Mouse (Mus musculus) frontal cortex, adult 2 months (tissue): ENCODE measurements around the gene BC049352. TPM values are rescaled to one million over a fixed set of nuclear protein-coding genes. Genes with fewer than 3 reads are reported as not detected.

ENCODE experiments used
- DNase-seq, 2 experiments: peaks; one replicate each; pipeline ENCODE4 v3.0.0; 2022; ENCODE audit warnings: low spot score in 1 of 2; ENCODE audit errors: extremely low spot score in 1 of 2
- polyA plus RNA-seq: library from polyadenylated mRNA; depleted of rRNA; stranded (reverse); fragments of >200 nt; gene quantifications from 2 replicates; pipeline ENCODE4 v1.2.3, GENCODE M21; 2012; rRNA removed

The BC049352 gene
- polyA plus RNA-seq: 2.8 and 3.1 TPM in 2 replicates

DNA sequence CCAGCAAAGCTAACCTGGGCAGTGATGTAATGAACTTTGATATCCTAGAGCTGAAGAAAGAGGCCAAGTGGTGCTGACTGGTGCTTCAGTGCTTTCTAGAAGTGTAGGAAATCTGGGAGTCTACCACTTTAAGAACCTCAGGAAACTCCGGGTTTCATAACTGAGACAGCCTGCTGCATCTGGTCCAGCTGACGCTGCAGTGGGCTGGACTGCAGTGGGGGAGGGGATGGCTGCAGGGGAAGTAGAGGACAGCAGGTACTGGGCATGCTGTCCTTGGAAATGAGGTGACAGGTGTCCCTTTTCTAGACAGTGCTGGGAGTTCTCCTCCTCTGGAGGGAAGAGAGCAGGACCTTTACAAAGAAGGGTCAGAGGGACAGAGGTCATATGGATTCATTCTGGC lies at the start of gene BC049352:
BC049352 (plus strand) TSS at position 238 of the 400 bp plus-strand sequence.
- DNase-seq: peak in 1 of 2 experiments; percentile 49

DNA sequence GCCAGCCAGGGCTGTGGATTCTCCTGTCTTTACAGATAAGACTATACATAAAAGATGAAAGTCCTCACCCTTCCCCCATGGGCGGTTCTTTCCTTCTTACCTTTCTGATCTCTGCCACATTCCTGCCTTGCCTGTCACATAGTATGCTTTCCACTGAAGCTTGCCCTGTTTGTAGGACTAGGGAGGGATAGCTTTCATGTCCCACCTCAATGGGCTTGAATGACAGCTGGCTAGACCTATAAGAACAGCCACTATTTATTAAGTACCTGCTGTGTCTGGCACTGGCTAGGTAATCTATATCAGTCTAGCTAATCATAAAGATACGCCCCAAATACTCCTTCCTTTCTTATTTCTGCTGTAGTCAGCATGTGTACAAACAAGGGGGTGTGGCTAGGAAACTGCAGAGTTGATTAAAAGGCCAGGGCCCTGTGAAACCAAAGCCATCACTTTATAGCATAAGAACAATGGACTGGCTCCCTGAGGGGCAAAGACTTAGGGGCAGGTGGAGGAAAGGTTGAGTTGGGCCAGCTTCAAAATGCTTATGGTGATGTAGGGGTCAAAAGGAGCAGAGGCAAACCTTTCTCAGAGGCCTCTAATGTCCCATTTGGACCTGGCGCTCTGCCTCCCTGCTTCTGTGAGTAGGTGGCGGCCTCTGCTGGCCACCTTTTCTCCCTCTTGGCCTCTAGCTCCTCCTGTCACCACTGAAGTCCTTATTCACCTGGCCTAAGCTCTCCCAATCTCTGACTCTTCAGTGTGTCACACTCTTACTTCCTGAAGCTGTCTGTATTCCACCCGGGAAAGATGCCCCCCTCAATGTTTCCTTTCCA lies 48.1 kb upstream of the BC049352 start:
- no peak for DNase-seq

DNA sequence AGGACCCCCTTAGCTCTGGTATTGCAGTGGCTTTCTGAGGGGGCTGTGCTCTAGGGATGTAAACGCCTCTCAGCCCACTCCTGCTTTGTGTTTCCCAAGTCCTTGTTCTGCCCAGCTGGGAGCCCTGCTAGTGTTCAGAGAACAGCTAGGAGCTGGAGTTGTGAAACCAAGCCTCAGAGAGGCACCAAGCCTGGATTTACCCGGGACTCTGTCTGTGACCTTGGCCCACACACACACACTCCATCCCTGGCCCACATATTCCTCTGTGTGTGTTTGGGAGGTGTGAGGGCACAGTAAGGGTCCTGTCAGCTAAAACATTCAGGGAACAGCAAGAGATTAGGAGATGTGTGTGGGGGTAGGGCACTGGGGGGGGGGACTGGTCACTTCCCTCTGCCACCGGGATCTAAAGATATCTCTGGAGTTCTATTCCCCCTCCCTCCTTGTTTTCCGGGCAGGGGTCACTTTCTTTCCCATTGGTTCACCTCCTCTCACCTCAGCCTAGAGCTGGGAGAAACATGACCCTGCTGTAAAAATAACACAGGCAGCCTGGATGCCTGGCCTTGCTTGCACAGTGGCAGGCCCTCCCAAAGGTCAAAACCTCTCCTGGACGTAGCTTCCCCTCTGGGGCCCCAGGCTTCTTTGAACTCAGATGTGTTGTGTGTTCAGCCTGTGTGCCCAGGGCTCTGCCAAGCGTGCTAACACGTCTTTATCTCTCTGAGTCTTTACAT lies 45.2 kb upstream of the BC049352 start:
- DNase-seq: no peak

DNA sequence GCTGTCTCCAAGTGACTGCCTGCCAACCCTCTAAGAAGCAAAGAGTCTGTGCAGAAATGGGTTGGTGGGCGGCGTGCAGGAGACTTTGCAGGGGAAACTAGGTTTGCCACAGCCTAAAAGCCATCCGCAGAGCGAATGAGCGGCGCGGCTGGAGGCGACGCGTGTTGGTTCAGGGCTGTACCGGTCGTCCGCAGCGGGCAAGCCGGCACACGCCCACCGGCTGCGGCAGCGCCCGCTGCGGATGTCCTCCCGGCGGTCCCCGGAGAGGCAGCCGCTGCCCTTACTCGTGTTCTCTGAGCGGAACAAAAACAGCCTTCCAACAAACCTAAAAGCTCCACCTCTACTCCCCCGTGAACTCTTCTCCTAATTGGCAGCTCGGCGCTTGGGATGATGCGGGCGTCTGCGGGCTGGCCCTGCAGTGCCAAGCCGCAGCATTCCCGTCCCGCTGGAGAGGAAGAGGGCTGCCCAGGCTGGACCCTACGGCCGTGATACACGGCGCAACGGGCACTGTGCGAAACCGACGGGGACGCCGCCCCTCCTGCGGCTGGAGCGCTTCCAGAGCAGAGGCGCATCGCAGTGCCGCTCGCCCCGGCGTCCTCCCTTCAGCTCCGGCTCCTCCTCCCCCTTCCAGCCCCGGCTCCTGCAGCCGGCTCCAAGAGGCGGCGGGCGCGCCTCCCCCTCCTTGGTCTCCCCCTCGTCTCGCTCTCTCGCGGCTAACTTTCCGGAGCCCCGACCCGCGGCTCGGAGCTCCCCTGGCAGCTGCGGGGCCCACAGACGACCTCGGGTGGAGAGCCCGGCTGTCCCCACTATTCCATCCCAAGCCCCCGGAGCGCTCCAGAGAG lies 43.4 kb upstream of the BC049352 start, which contains the start of gene Scn4b:
Scn4b (plus strand) TSS at position 205 of the 842 bp plus-strand sequence.
- DNase-seq: peak in 1 of 2 experiments; percentile 55

DNA sequence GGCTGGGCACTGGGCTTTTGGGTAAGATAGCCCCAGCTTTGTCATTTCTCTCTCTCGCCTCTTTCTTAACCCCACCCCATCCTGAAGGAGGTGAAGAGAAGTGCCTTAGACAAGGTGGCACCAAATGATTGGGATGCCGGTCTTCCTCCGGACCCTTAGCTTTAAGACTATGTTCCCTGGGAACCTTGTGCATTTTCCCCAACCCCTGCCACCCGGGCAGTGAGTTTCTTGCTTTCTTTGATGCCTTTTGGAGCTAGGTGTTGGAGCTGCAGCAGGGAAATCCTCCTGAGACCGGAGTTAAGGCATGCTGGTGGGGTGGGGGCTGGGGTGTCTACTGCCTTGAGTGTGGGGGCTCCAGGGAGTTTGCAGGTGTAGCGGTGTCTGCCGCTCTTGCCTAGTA lies 42.7 kb upstream of the BC049352 start:
- no peak for DNase-seq

DNA sequence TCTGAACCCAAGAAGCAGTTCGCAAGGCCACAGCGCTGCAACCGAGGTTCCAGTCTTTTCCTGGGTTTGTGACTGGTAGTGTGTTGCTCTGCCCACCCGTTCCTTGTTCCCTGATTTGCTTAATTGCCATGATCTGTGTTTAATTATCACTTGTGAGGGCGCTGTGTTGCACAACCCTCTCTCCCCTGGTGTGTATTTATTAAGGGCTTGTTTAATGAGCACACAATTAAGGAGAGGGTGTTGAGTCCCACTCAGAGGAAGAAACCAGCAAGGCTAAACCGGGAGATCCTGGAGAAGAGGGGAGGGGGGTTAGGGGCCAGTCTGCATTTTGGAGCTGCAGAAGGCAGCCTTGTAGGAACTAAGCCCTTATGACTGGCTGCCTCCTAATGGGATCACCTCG lies 40.9 kb upstream of the BC049352 start:
- no peak for DNase-seq

DNA sequence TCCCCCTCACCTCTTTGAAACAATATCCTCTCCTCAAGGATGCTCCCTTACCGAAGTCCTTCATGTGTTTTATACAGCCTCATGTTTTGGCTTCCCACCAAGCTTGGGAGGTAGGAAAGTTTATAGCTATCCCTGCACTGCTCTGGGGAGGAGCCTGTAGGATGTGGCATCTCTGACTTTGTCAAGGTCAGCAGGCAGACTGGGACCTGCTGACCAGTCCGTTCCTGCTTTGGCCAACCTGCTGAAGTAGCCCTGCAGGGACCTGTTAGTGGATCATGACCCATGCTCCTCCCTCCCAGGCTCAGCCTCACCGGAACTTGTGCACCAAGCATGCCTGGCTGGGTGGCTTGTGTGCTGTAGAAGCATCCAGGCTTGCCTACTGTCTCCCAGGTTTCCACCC lies 39.1 kb upstream of the BC049352 start:
- no peak for DNase-seq

DNA sequence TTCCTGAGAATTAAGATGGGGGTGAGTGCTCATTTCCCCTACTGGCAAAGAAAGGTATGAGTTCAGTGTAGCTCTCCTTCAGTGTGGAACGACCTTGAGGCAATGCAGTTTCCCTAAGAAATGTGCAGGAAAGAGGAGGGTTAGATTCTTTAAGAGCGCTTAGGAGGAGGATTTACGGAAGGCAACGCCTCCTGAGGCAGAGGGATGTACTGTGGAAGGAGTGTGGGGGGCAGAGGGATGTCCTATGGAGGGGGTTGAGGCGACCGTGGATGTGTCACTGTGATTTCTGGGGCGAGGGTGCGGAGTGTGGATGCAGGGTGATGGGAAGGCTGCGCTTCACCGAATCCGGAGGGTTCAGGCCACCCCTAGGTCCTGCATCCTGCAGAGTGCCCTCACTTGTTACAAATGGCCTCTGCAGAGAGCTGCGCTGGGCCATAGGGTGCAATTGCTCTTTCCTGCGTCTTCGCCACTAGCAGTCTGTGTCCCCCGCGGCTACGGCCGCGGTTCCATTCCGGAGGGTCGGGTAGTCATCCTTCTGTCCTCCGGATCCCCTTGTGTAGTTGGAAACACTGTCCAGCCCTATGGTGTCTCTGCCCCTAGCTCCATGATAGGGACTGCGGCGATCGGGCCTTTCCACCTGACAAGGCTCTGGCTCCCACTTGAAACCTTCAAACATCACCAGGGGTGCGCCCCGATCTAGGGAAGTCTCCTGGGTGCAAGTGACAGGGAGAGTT lies 36.1 kb upstream of the BC049352 start:
- DNase-seq: peak in 1 of 2 experiments; percentile 60

DNA sequence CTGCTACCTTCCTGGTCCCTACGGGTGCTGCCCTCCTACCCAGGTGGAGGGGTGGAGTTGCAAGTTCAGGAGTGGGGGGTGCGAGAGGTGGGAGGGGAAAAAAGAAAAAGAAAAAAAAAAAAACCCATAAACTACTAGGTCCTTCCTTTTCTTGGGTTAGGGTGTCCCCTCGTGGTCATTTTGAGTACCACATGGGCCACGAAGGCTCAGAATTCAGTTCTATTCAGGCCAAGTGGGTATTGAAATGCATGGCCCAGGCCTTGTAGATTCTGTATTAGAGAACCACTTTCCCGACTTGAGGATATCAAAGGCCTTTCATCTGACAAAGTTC lies 35.6 kb upstream of the BC049352 start:
- DNase-seq: peak in 1 of 2 experiments; percentile 93

DNA sequence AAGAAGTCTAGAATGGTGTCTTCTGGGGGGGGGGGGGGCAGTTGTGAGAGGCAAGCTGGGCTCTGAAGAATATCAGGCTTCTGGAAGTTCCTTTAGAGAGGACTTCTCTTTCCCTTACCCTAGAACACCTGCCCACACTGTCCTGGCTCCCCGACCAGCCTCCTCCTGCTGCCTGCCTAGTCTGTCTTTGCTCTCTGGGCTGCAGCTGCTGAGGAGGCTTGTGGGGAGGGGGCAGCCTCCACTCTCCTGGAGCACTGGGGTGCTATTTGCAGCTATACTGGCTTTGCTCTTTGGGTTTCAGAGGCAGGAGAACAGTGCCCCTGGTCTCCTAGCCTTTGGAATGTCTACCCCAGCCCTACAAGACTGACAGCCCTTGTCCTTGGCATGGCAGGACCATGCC lies 30.9 kb upstream of the BC049352 start:
- DNase-seq: no peak

DNA sequence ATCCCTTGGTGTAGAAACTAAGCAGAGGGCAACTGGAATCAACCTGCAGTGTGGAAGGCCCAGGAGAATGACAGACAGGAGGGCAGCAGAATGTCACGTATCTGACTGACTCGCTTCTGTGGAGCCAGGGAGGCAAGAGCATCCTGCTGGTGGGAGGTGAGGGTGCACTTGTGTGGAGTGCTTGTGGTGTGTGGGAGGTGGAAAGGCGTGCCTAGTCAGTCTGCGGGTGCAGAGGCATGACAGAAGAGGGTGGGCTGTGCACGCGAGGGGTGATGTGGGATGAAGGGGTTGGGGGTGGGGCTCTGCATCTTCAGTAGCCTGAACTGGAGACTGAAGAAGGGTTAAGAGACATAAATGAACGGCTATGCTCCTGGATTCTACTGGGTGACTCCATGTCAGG lies 28.4 kb upstream of the BC049352 start:
- DNase-seq: no peak

DNA sequence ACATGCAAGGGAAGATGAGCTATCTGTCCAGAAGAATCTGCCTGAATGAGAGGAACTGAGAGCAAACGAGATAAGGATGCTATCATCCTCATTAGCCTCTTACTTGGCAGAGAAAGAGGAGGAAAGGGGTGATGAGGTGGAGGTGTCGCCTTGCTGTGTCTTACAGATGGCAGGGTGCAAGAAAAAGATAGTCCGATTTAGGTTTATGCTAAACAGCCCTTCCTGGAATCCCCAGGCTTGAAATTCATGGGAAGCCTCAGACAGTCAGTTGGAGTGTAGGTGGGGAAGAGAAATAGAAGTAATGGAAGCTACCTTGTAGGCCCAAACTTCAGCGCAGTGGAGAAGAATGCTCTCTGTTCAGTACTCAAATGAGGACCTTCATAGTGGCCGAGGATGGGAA lies 13.9 kb upstream of the BC049352 start:
- peak in 1 of 2 experiments; percentile 53 for DNase-seq

DNA sequence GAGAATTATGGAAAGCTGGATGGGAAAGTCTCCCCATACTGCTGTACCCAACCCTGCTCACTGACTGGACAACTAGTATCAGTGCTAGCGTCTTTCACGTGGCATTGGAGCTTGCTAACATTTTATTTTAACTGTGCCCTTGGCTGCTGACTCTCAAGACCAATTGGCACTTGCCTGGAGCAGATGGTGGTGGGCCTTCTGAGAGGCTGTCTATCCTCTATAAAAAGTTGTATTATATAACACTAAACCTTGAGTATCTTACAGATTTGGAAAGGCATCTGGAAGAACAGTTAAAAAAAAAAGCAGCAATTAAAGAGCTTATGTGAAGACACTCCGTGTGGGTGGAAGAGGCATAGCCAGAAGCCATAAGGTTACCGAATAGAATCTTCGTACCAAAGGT lies 11.7 kb upstream of the BC049352 start:
- peak; percentile 74 to 75 for DNase-seq

DNA sequence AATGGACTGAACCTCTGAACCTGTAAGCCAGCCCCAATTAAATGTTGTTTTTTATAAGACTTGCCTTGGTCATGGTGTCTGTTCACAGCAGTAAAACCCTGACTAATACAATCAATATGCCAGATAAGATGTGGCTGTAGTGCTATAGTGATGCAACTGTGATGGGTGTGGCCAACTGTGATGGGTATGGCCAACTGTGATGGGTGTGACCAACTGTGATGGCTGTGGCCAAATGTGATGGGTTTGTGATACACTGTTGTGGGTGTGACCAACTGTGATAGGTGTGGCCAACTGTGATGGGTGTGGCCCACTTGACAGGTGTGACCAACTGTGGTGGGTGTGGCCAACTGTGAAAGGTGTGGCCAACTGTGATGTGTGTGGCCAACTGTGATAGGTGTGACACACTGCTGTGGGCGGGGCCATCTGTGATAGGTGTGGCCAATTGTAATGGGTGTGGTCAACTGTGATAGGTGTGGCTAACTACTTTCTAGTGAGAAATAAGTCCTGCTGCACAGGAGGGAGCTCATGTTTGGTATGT lies 10.7 kb upstream of the BC049352 start:
- DNase-seq: no peak

DNA sequence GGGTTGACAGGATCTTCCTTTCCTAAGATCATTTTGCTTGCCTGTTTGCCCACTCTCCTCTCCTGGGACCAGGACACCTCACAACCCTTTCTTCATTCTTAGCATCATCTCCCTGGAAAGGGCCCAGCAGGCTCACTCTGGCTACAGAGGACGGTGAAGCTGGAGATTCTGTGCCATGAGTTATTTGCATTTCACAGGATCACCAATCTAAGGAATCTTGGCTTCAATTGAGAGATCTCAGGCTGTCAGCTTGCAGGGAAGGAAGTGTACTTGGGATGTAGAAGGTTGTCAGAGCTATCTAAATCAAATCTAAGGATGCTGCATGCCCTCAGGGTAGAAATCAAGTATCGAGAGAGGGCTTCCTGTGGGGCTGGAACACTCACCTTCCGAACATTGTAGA lies 8.3 kb upstream of the BC049352 start:
- DNase-seq: no peak

DNA sequence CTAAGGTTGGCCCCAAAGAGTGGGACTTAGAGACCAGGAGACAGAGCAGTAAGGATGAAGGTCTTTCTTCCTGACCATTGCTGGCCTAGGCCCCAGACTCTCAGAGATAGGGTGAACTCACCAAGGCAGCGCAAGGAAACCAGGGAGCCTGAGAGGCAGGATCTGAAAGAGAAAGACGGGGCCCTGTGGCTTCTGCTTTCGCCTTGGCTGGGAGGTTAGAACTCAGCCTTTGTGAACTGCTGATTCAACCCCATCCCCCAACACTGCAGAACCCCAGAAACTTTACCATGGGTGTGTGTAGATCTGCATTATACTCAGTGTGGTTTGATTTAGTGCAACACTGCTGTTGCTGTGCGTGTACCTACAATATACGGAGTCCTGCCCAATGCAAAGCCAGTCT lies 2.5 kb upstream of the BC049352 start:
- DNase-seq: no peak

DNA sequence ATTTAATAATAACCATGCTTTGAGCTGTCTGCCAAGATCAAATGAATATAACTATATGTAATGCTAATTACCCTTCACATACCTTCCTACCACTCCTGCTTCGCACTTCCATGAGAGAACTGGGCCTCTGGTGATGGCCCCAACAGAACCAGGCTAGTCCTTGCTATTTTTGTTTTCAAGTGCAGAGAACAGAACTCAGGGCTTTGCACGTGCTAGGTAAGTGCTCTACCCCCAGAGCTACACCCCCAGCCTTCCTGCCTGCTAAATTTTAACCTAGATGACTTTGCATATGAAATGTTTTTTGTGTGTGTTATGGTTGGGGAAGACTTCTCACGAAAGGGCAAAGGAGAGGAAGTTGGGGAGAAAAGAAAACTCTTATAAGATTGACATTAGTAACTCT lies 714 bp downstream of the BC049352 start:
- no peak for DNase-seq

DNA sequence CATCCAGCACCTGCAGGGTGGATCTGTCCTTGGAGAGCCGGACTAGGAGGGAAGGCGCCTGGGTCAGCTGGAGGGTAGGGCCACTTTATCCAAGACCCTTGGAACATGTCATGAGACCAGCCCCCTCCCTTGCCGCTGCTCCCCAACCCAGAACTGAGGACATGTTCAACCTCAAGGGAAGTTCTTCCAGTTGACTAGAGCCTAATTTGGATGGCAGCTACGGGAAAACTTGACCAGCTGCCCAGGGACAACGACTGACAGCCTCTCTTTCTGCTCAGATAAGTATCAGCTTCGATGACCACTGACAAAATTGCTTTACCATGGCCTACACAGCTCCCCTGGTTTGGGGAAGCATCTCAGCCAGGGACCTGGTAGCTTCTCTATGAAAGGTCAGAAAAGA lies 1.5 kb downstream of the BC049352 start:
- no peak for DNase-seq

DNA sequence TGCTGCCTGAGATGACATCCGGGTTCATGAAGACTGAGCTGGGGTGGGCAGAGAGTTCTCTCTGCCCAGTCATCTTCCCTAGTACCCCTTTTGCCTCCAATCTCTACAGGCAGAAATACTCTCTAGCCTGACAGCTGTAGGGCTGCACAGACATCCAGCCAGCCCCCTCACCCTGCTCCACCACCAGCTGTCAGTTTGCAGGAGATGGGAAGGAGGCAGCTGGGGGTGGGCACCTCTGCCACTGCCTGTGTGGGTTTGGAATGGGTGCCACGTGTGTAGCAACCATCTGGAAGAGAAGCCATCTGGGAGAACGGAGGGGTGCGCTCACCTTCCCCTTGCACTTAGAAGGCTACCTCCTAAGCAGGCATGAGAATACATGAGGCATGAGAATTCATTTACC lies 3.4 kb downstream of the BC049352 start:
- peak; percentile 75 to 84 for DNase-seq
